Comparison of ENCODE assay signal across 16 mouse cellular contexts in genomic region chr12:117628321-117629093, GRCm38 (mm10).
DNase-seq lines count a peak whose midpoint lies in the region; ATAC-seq and TF ChIP-seq lines count a peak whose summit lies in the region.
"Had no signal": no experiment of that assay in that cellular context is flagged by ENCODE, and none has a peak within 500 bp of the region (broad histone marks: within the 10 kb centered on the region; RNA-seq: fewer than 3 reads in every experiment).

No protein-coding gene starts in this region.

- no peak overlapping the region for H3K4me3 ChIP-seq in spleen, adult 2 months (ENCODE audit: extremely low read depth, insufficient read depth, insufficient read length)
- no peak overlapping the region for H3K4me3 ChIP-seq in left cerebral cortex, adult 2 months
- H3K4me3 ChIP-seq: neural tube, embryonic 12.5 days had no signal

- H3K27me3 ChIP-seq in spleen, adult 2 months (ENCODE audit: control insufficient read depth, insufficient read depth, low read length) = no peaks in the 10 kb centered on the region

- peaks cover 2% of the 10 kb centered on the region; the same call in 1 of the 2 replicates for H3K4me1 ChIP-seq in spleen, adult 2 months (ENCODE audit: control insufficient read depth, insufficient read depth, insufficient read length)

- no peak for TF ChIP-seq CTCF in spleen, adult 2 months (IDR thresholded peaks at IDR 0.05; ENCODE audit: extremely low read depth, insufficient read depth, insufficient read length, insufficient replicate concordance)
- TF ChIP-seq CTCF in left cerebral cortex, adult 2 months (IDR thresholded peaks at IDR 0.05) = no peak

- peak; percentile 4 for DNase-seq in CD4-positive, CD25-positive, alpha-beta regulatory T cell, adult 2 months (ENCODE audit: low read depth, low spot score)
- DNase-seq in spleen, adult 2 months (ENCODE audit: low read depth in 1 of 2, low spot score in 2 of 2) = no peak
- DNase-seq in spleen, adult 12 weeks (ENCODE audit: low spot score) = no peak
- DNase-seq in induced T-regulatory cell, adult 2 months (ENCODE audit: low read depth) = peak; percentile 12
- no peak for DNase-seq in left cerebral cortex, adult 2 months (ENCODE audit: extremely low spot score in 1 of 2, low spot score in 2 of 2)
- DNase-seq in spleen, adult 18-20 months = no peak
- no peak for DNase-seq in adrenal gland, postnatal 25 days
- DNase-seq: cerebellum, postnatal 10 days; gastrocnemius, postnatal 36 days; kidney, adult 2 months; right cerebral cortex, postnatal 14 days had no signal

- intact Hi-C loops in left cerebral cortex, adult 2 months (cut with DNase I) = no loop called here

- no peak for ATAC-seq in CD4-positive, CD25-positive, alpha-beta regulatory T cell, adult 4 months

- no peak for TF ChIP-seq POLR2A in spleen, adult 2 months (IDR thresholded peaks at IDR 0.05; ENCODE audit: low read depth, low read length)

- H3K36me3 ChIP-seq in spleen, adult 2 months (ENCODE audit: control insufficient read depth, insufficient read depth, low read length) = no peaks in the 10 kb centered on the region
- H3K36me3 ChIP-seq: G1E; neural tube, embryonic 12.5 days had no signal

- H3K27ac ChIP-seq in spleen, adult 2 months (ENCODE audit: insufficient read depth, low read length) = peak overlapping the region; percentile 18; the same call in 1 of the 2 replicates
- no peak overlapping the region for H3K27ac ChIP-seq in left cerebral cortex, adult 2 months
- H3K27ac ChIP-seq: liver, embryonic 14.5 days; neural tube, embryonic 12.5 days; stomach, postnatal 0 days had no signal

- WGBS in spleen, adult 2 months = 84% methylated on average over 18 of the region's 18 CpGs

Comparison
In these comparisons a context has a peak if more than half of its experiments do, and no peak if none do; other contexts are left out.
1. DNase-seq: peak in CD4-positive, CD25-positive, alpha-beta regulatory T cell, adult 2 months (single experiment) and induced T-regulatory cell, adult 2 months (single experiment); none in spleen, adult 2 months (0 of 2), spleen, adult 12 weeks (single experiment), left cerebral cortex, adult 2 months (0 of 2), spleen, adult 18-20 months (0 of 2) and adrenal gland, postnatal 25 days (single experiment).